Mouse (Mus musculus) cortical plate, adult 2 months (tissue): ENCODE measurements around the gene Sema4d.

Experiments
- CTCF ChIP-seq: fragments of 200-500 bp; IDR thresholded peaks from 2 replicates; pipeline ENCODE4 v1.5.1; 2011; ENCODE audit warnings: mild to moderate bottlenecking, control low read depth, low read length; ENCODE audit not compliant: insufficient read depth; ENCODE audit errors: extremely low read depth
- POLR2A ChIP-seq: fragments of 200-500 bp; IDR thresholded peaks from 2 replicates; pipeline ENCODE4 v1.6.1; 2011; ENCODE audit warnings: mild to moderate bottlenecking, low read length, control low read depth; ENCODE audit not compliant: insufficient read depth; ENCODE audit errors: extremely low read depth

- TF ChIP-seq CTCF (no peak), POLR2A (no peak)
Measured at GRCm38 (mm10) chr13:51663561-51663960, 130.0 kb downstream of the Sema4d start.
